Mouse (Mus musculus): ENCODE measurements at regions not wholly inside any gene's neighbourhood (a gene's known extent, or its start where the extent isn't known, plus 50 kb on each side); places are given as distances from the start of the nearest gene placed in this dataset.

- DNase-seq (ENCODE audit: low spot score in 2 of 2): no peak
These were observed 62.9 kb downstream of the Arrdc3 start for GRCm38 (mm10) chr13:80946034-80946433.

- DNase-seq (ENCODE audit: low spot score in 2 of 2): peak; percentile 50 to 67
These were observed 64.5 kb downstream of the Arrdc3 start for GRCm38 (mm10) chr13:80947705-80948104.

DNA sequence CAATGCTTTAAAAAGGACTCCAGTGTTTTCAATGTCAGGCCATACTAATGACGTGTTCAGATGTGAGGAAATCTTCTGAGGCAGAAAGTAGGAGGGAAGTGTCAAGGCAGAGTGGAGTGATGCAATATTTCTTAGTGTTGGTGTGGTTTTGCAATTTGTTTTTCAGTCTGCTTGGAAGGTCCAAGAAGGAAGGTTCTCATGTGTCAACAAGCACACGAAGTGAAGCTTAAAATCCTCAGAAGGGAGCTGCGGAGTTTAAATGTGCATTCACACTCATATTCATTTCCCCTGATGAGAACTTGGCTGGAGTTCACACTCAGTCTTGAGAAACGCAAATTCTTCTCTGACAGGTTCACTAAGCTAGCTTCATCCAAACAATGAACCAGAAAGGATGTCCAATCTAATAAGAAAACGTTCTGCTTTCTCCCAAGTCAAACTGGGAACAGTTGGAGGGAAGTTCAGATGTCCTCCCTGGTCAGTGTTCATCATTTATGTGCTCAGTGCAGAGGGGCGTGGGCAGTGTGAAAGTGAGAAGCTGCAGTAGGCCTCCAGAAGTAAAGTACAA is 66.0 kb downstream of the Arrdc3 start:
- no peak for DNase-seq (ENCODE audit: low spot score in 2 of 2)

DNA sequence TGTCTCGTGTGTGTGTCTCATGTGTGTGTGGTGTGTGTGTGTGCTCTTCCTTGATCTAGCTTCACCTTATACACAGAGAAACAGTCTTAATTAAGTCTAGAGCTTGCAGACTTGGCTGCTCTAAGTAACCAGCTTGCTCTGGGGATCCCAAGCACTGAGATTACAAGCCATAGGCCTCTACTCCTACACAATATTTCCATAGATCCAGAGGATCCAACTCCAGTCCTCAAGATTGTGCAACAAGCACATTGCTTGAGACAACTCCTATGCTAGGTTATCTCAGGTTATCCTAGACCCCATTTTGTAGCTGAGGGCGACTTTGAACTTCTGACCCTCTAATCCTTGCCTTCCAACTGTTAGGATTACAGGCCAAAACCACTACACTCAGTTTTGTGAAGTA is 67.1 kb downstream of the Arrdc3 start:
- no peak for DNase-seq (ENCODE audit: low spot score in 2 of 2)

DNA sequence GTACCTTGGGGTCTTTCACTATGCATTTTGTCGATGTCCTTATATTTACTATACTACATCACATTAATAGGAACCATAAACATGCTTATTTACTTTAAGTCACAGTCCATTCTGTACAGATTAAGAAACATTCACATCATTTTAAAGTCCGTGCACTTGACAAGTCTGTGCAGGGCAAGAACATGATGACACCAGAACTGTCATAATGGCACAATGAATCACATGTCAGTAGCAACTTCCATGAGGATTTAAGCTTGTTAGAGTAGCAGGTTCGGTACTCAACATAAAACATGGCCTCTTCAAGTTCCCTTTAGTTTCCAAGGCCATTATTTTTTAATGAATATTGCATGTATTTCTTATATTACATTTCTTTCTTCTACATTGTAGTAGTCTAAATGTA is 67.6 kb downstream of the Arrdc3 start:
- no peak for DNase-seq (ENCODE audit: low spot score in 2 of 2)

GRCm38 (mm10) chr13:80951327-80951726 is 68.1 kb downstream of the Arrdc3 start:
- DNase-seq (ENCODE audit: low spot score in 2 of 2): no peak

DNA sequence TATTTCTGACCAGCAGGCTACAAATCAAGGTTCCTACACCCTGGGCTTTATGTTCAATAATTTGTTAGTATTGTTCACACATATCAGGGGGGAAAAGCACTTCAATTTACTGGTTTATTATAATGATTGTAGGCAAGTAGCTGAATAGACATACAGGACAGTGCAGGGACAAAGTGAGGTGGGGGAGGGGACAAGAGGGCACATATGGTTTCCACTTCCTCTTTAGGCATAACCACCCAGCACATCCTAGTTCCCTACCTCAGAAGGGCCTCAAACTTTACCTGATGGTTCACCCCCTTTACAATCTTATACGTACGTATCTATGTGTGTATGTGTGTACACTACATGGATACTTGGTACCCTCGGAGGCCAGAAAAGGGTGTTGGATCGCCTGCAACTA is 69.7 kb downstream of the Arrdc3 start:
- no peak for DNase-seq (ENCODE audit: low spot score in 2 of 2)

DNA sequence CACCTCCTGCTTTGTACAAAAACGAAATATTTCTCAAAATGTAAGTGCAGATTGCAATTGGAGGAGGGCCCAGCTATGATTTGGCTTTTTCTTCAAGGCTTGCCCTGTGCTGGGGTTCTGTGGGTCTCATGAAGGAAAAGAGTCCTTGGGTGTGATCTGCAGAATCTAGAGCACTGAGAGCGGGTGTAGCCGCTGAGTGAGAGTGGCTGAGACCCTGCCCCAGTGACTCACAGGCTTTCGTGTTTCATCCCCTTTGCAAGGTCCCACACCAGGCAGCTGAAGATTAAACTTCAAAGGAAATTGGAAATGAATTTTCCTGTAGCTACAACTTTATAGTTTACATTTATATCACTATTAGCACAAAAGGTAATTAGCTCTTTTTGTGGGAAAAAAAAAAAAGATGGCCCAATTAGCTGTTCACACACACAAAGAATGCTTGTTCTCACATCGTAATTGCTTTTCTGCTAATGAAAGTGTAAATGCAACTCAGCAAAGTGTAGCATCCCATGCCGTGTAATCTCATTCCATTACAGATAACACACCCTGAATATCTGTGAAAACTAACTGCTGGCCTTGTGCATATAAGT is 71.0 kb downstream of the Arrdc3 start:
- no peak for DNase-seq (ENCODE audit: low spot score in 2 of 2)

GRCm38 (mm10) chr13:80956966-80957365 is 73.8 kb downstream of the Arrdc3 start:
- no peak for DNase-seq (ENCODE audit: low spot score in 2 of 2)

DNA sequence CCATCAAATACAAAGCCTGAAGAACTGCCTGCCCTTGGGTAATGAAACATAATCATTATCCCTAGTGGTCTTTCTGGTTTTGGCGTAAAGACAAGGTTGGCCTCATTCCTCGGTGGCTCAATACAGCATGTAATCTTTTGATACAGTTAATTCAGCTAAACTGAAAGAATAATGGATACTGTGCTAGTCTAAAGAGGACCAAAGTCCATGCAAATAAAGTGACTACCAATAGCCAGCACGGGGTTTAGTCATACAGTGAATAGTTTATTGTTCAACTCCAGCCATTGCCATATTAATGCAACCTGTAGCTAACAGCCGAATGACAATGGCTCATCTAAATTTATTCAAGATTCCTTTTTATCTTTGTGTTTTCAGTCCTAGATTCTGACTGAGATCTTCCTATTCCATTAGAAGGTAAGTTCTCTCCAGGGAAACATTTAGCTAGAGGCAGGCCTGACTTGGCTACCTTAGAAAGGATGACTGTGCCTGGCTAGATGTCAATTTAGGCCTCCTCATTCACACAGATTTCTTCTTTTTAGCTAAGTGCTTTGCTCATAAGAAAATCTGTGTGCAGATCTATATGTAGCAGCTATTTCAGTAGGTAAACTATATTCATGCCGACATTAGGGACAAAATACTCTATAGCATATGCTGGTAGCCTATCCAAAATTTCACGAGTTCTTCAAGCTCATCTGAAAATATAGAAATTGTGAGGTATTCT is 74.4 kb downstream of the Arrdc3 start:
- DNase-seq (ENCODE audit: low spot score in 2 of 2): no peak

DNA sequence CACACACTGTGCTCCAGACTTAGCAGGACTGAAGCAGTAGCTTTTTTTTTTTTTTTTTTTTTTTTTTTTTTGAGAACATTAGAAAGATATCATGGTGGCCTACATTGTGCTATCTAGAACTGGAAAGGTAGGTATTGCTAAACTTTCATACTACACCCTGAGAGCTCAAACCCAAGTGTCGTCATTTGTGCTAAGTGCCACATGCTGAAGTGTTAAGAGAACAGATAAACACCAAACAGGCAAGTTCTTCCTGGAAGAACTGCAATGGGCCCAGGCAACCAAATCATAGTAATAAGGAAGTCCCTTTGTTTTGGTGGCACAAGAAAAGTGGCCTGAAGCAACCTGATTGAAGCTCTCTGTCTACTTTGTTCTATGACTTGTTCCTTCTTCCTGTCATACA is 76.6 kb downstream of the Arrdc3 start:
- DNase-seq (ENCODE audit: low spot score in 2 of 2): no peak

DNA sequence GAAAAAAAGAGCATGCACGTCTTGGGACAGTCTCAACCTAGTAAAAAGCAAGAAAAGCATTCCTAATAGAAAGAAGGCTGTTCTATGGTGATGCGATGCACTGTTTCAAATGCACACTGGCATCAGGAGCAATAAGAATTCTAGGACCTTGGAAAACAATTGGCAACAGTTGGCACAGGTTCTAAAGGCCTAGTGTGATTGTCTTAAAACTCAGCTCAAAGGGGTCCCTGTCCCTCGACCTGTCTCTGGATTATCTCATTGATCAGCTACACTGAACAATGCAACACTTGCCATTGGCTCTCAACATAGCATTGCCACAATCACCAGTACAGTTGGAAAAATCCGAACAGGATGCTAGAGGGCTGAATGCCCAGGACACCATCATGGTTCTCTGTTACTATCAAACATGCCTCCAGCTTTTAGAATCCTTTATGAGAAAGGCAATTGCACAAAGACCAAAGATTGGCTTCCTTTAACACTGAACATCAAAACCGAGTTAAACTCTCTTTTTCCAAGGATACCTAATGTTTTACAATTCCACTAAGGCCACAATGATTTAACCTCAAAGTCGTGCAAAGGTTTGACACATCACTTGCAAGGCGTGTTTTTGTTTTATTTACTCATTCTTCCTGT is 78.9 kb downstream of the Arrdc3 start:
- DNase-seq (ENCODE audit: low spot score in 2 of 2): no peak

GRCm38 (mm10) chr13:80962789-80963590 is 79.8 kb downstream of the Arrdc3 start:
- peak; percentile 24 to 35 for DNase-seq (ENCODE audit: low spot score in 2 of 2)

DNA sequence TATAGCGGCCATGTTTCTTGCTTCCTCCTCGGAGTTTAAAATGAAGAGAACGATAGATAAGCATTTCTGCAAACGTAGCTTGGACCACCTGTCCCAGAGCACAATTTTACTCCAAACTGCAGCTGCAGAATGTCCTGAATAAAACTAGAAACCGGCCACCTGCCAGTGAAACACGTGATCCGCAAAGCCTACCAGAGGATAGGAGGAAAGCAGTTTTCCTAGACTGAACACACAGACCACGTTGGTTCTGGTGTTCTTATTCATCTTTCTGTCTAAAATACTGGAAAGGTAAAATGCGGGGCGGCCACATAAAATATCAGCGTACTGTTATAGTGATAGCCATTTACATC is 80.4 kb downstream of the Arrdc3 start:
- DNase-seq (ENCODE audit: low spot score in 2 of 2): no peak

DNA sequence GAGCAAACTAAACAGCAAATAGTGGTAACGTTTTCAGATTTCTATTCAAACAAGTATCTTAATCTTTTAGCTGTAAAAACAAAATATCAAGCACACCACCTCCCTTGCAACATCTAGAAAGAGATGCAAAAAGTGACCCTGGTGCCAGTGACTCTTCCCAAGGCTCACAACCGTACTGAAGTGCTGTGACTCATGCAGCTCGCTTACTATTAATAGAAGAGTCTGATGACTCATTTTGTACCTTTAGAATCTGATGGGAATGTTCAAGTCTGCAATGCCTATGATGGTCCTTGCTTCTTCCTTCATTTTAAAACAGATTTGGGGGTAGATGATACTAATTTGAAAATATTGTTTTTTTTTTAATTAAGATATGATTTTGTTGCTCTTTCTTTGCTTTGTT is 88.5 kb downstream of the Arrdc3 start:
- DNase-seq (ENCODE audit: low spot score in 2 of 2): no peak

DNA sequence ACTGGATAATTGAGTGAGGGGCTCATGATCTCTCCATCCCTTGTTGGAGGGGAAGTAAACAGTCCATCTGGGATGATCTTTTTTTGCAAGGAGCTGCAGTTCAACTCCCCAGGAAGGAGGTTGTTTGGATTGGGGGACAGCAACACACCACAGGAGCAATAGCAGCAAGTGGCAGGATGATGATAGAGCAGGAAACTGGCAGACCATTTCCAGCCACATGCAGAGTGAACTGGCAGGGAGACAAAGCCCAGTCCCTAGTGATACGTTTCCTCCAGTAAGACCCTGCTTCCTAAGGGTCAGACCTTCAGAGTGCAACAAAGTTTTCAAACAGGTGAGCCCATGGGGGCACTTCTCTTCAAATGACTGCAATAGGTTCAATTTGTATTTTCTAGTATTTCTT is 91.2 kb downstream of the Arrdc3 start:
- no peak for DNase-seq (ENCODE audit: low spot score in 2 of 2)

- DNase-seq (ENCODE audit: low spot score in 2 of 2): no peak
These were observed 94.1 kb downstream of the Arrdc3 start for GRCm38 (mm10) chr13:80977266-80977665.

- no peak for DNase-seq (ENCODE audit: low spot score in 2 of 2)
These were observed 98.0 kb downstream of the Arrdc3 start for GRCm38 (mm10) chr13:80981201-80981600.

GRCm38 (mm10) chr13:80986657-80987056 is 103.5 kb downstream of the Arrdc3 start:
- no peak for DNase-seq (ENCODE audit: low spot score in 2 of 2)

GRCm38 (mm10) chr13:80989756-80990155 is 106.6 kb downstream of the Arrdc3 start:
- peak in 1 of 2 experiments; percentile 12 for DNase-seq (ENCODE audit: low spot score in 2 of 2)

DNA sequence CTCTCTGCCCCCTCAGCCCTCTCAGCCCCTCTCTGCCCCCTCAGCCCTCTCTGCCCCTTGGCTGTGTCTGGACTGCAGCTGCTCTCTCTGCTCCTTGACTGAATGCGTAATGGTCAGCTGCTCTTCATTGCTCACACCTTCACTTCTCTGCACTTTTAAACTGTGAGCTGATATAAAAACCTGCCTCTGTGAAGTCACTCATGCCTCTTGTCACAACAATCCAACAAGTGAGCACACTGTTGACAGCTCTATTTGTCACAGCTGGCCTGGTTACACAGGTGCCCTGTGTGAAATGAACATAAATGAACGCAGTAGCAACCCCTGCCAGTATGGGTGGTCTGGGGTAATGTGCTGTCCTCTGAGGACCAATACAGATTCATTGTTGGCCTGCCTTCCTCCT is 109.2 kb downstream of the Arrdc3 start:
- no peak for DNase-seq (ENCODE audit: low spot score in 2 of 2)
